Mouse (Mus musculus) heart, postnatal 0 days (tissue): Measurements from ENCODE around the gene Cxcl17. TPM values are rescaled to one million over a fixed set of nuclear protein-coding genes. Genes with fewer than 3 reads are reported as not detected.

Experiments
- ATAC-seq: fragments of 200-750 bp; cut with Nextera tagmentation; 2 replicates; pipeline ENCODE4 v1.8.0; 2017; ENCODE audit warnings: low read depth, moderate number of reproducible peaks, moderate library complexity; ENCODE audit not compliant: insufficient read depth
- DNase-seq: peaks from one replicate; pipeline ENCODE4 v3.0.0-alpha.2; 2016; ENCODE audit warnings: low spot score
- H3K27ac ChIP-seq: fragments of 300-500 bp; sonication (generic); 2 replicates; pipeline ENCODE4 v1.5.1; 2014; ENCODE audit warnings: low read depth, mild to moderate bottlenecking
- H3K27me3 ChIP-seq: fragments of 300-500 bp; sonication (generic); 2 replicates; pipeline ENCODE4 v1.6.1; 2014; ENCODE audit warnings: low read length, mixed read lengths; ENCODE audit not compliant: control insufficient read depth, insufficient read depth
- H3K36me3 ChIP-seq: fragments of 300-500 bp; sonication (generic); replicated peaks from 2 replicates; pipeline ENCODE4 v1.6.1; 2014; ENCODE audit warnings: low read length, mixed read lengths; ENCODE audit not compliant: control insufficient read depth, insufficient read depth
- H3K4me1 ChIP-seq: fragments of 300-500 bp; sonication (generic); 2 replicates; pipeline ENCODE4 v1.6.1; 2014; ENCODE audit warnings: antibody characterized with exemption; ENCODE audit not compliant: control insufficient read depth, insufficient read depth
- H3K4me2 ChIP-seq: fragments of 300-500 bp; sonication (generic); 2 replicates; pipeline ENCODE4 v1.6.1; 2014; ENCODE audit warnings: low read depth, mild to moderate bottlenecking, low read length, moderate library complexity
- H3K4me3 ChIP-seq: fragments of 300-500 bp; sonication (generic); 2 replicates; pipeline ENCODE4 v1.5.1; 2014; ENCODE audit warnings: low read depth, low read length
- H3K9ac ChIP-seq: fragments of 300-500 bp; sonication (generic); replicated peaks from 2 replicates; pipeline ENCODE4 v1.6.1; 2014; ENCODE audit warnings: low read depth, low read length, mixed read lengths
- H3K9me3 ChIP-seq: fragments of 300-500 bp; sonication (generic); replicated peaks from 2 replicates; pipeline ENCODE4 v1.6.1; 2016; ENCODE audit warnings: low read length; ENCODE audit not compliant: control insufficient read depth
- CTCF ChIP-seq: IDR thresholded peaks from 2 replicates; pipeline ENCODE4 v1.5.1; 2016; ENCODE audit warnings: antibody characterized with exemption, control low read depth, low read depth
- EP300 ChIP-seq: IDR thresholded peaks from 2 replicates; pipeline ENCODE4 v1.6.1; 2016; ENCODE audit warnings: antibody characterized with exemption, low read depth
- WGBS: fragments of 180-500 bp; shearing (Covaris S2); extraction: QIAGEN DNeasy Blood & Tissue Kit; methylation state at CpG from one replicate; pipeline ENCODE4 v1.1.7; 2014; 5-methylcytosine and 5-hydroxymethylcytosine counted together
- polyA plus RNA-seq: library from polyadenylated mRNA; unstranded; fragments of >200 nt; fragmentation: Nextera tagmentation; extraction: Ambion mirVana; gene quantifications from 2 replicates; pipeline ENCODE4 v1.2.1, GENCODE M21; 2015
- total RNA-seq: library from RNA; depleted of rRNA; stranded (reverse); fragments of >200 nt; gene quantifications from 2 replicates; pipeline ENCODE4 v1.2.3, GENCODE M21; 2014; ENCODE audit warnings: low replicate concordance

Gene Cxcl17
- total and polyA plus RNA-seq, 2 experiments from 2014 or later, result 0.42 TPM; not detected in 1

GRCm38 (mm10) chr7:25410969-25411615, 1.6 kb downstream of the Cxcl17 start:
- H3K4me3 ChIP-seq, result no peak overlapping the region
- no peak overlapping the region for H3K27ac ChIP-seq
- H3K4me2 ChIP-seq, result no peak overlapping the region
- H3K9ac ChIP-seq, result no peak overlapping the region
- no peaks in the 10 kb centered on the region for H3K4me1 ChIP-seq
- no peaks in the 10 kb centered on the region for H3K9me3 ChIP-seq
- TF ChIP-seq CTCF (no peak), EP300 (no peak)
- H3K36me3 ChIP-seq, result no peaks in the 10 kb centered on the region
- no peaks in the 10 kb centered on the region for H3K27me3 ChIP-seq
- no peak for DNase-seq
- no peak for ATAC-seq
- 81% methylated on average over 1 of the region's 1 CpGs for WGBS

- no peaks in the 10 kb centered on the region for H3K36me3 ChIP-seq
- no peaks in the 10 kb centered on the region for H3K27me3 ChIP-seq
- H3K27ac ChIP-seq, result no peak overlapping the region
- H3K9ac ChIP-seq, result no peak overlapping the region
- no peaks in the 10 kb centered on the region for H3K9me3 ChIP-seq
- no peaks in the 10 kb centered on the region for H3K4me1 ChIP-seq
- no peak overlapping the region for H3K4me2 ChIP-seq
- DNase-seq (no peak), ATAC-seq (no peak)
- no peak overlapping the region for H3K4me3 ChIP-seq
- WGBS, result 45% methylated on average over 4 of the region's 4 CpGs
- no peak for TF ChIP-seq EP300
- TF ChIP-seq CTCF, result peak; percentile 43
Observed at GRCm38 (mm10) chr7:25409114-25409760, 3.4 kb downstream of the Cxcl17 start.

GRCm38 (mm10) chr7:25406468-25406867, 6.2 kb downstream of the Cxcl17 start:
- no peak for TF ChIP-seq CTCF
- no peak for TF ChIP-seq EP300
- Histone ChIP-seq H3K27me3 (no peaks in the 10 kb centered on the region), H3K4me2 (no peak overlapping the region), H3K9me3 (no peaks in the 10 kb centered on the region), H3K4me1 (no peaks in the 10 kb centered on the region), H3K9ac (no peak overlapping the region), H3K4me3 (no peak overlapping the region), H3K27ac (no peak overlapping the region), H3K36me3 (no peaks in the 10 kb centered on the region)
- ATAC-seq, result no peak
- 73% methylated on average over 7 of the region's 7 CpGs for WGBS
- DNase-seq, result no peak

GRCm38 (mm10) chr7:25402671-25403101, 10.0 kb downstream of the Cxcl17 start:
- Histone ChIP-seq H3K9me3 (no peaks in the 10 kb centered on the region), H3K4me2 (no peak overlapping the region), H3K9ac (no peak overlapping the region), H3K4me1 (no peaks in the 10 kb centered on the region), H3K36me3 (no peaks in the 10 kb centered on the region), H3K4me3 (no peak overlapping the region), H3K27me3 (no peaks in the 10 kb centered on the region), H3K27ac (no peak overlapping the region)
- peak; percentile 75 for ATAC-seq
- peak; percentile 64 for DNase-seq
- peak; percentile 82 for TF ChIP-seq CTCF
- no peak for TF ChIP-seq EP300
- WGBS, result 4% methylated on average over 2 of the region's 2 CpGs

- H3K4me1 ChIP-seq, result no peaks in the 10 kb centered on the region
- H3K27me3 ChIP-seq, result no peaks in the 10 kb centered on the region
- no peak overlapping the region for H3K4me3 ChIP-seq
- no peaks in the 10 kb centered on the region for H3K36me3 ChIP-seq
- TF ChIP-seq EP300, result no peak
- no peak for TF ChIP-seq CTCF
- no peak for DNase-seq
- H3K27ac ChIP-seq, result no peak overlapping the region
- H3K4me2 ChIP-seq, result no peak overlapping the region
- no peak overlapping the region for H3K9ac ChIP-seq
- WGBS, result 60% methylated on average over 5 of the region's 5 CpGs
- no peaks in the 10 kb centered on the region for H3K9me3 ChIP-seq
- ATAC-seq, result no peak
Observed at GRCm38 (mm10) chr7:25401986-25402385, 10.7 kb downstream of the Cxcl17 start.
